Mouse (Mus musculus): Measurements from ENCODE around the gene Sprr2j-ps. TPM values are rescaled to one million over a fixed set of nuclear protein-coding genes. Genes with fewer than 3 reads are reported as not detected.

Gene Sprr2j-ps
- not detected in 2 replicates for polyA plus RNA-seq (2014; fragmentation: Nextera tagmentation; extraction: Ambion mirVana)

- H3K4me2 ChIP-seq: no peak within 1 kb of the TSS
- H3K27me3 ChIP-seq (ENCODE audit: control insufficient read depth, insufficient read depth, low read length): no peaks in the 10 kb centered on the region
- no peak within 1 kb of the TSS for H3K27ac ChIP-seq (ENCODE audit: low read depth, low read length)
- H3K9me3 ChIP-seq (replicated peaks; ENCODE audit: control insufficient read depth, low read length): no peaks in the 10 kb centered on the region
- no peaks in the 10 kb centered on the region for H3K36me3 ChIP-seq (ENCODE audit: control insufficient read depth, insufficient read depth, low read length)
- 79% methylated on average over 2 of the region's 2 CpGs for WGBS (ENCODE audit: insufficient replicate concordance)
- H3K4me3 ChIP-seq (ENCODE audit: low read depth, low read length): no peak within 1 kb of the TSS
- no peak within 1 kb of the TSS for H3K9ac ChIP-seq (ENCODE audit: low read depth, low read length)
- no peak for ATAC-seq (replicated peaks; ENCODE audit: insufficient number of reproducible peaks, low FRiP score, low TSS enrichment)
- no peaks in the 10 kb centered on the region for H3K4me1 ChIP-seq (ENCODE audit: control insufficient read depth, insufficient read depth, low read length)
These were observed at the start of gene Sprr2j-ps for GRCm38 (mm10) chr3:92417782-92418181. Gene Sprr2j-ps (plus strand): TSS chr3:92418082.

GRCm38 (mm10) chr3:92373613-92374012, 44.3 kb upstream of the Sprr2j-ps start:
- 73% methylated on average over 2 of the region's 2 CpGs for WGBS (ENCODE audit: insufficient replicate concordance)

GRCm38 (mm10) chr3:92385385-92385784, 32.5 kb upstream of the Sprr2j-ps start, which contains the start of gene Sprr2h:
Gene Sprr2h (plus strand): TSS chr3:92385685.
- WGBS (ENCODE audit: insufficient replicate concordance): 66% methylated on average over 1 of the region's 1 CpGs
- ATAC-seq (replicated peaks; ENCODE audit: insufficient number of reproducible peaks, low FRiP score, low TSS enrichment): no peak
- H3K36me3 ChIP-seq (ENCODE audit: control insufficient read depth, insufficient read depth, low read length): no peaks in the 10 kb centered on the region

More at GRCm38 (mm10) chr3:92373613-92374012, 44.3 kb upstream of the Sprr2j-ps start:
- Histone ChIP-seq H3K4me1 (ENCODE audit: control insufficient read depth, insufficient read depth, low read length) (no peaks in the 10 kb centered on the region), H3K9me3 (replicated peaks; ENCODE audit: control insufficient read depth, low read length) (no peaks in the 10 kb centered on the region), H3K9ac (ENCODE audit: low read depth, low read length) (no peak overlapping the region), H3K27me3 (ENCODE audit: control insufficient read depth, insufficient read depth, low read length) (no peaks in the 10 kb centered on the region), H3K4me3 (ENCODE audit: low read depth, low read length) (no peak overlapping the region), H3K27ac (ENCODE audit: low read depth, low read length) (no peak overlapping the region), H3K4me2 (no peak overlapping the region), H3K36me3 (ENCODE audit: control insufficient read depth, insufficient read depth, low read length) (no peaks in the 10 kb centered on the region)
- no peak for ATAC-seq (replicated peaks; ENCODE audit: insufficient number of reproducible peaks, low FRiP score, low TSS enrichment)

GRCm38 (mm10) chr3:92394301-92394700, 23.6 kb upstream of the Sprr2j-ps start:
- H3K36me3 ChIP-seq (ENCODE audit: control insufficient read depth, insufficient read depth, low read length): no peaks in the 10 kb centered on the region
- H3K4me2 ChIP-seq: no peak overlapping the region
- H3K27ac ChIP-seq (ENCODE audit: low read depth, low read length): no peak overlapping the region
- no peaks in the 10 kb centered on the region for H3K9me3 ChIP-seq (replicated peaks; ENCODE audit: control insufficient read depth, low read length)
- no peak overlapping the region for H3K4me3 ChIP-seq (ENCODE audit: low read depth, low read length)
- WGBS (ENCODE audit: insufficient replicate concordance): 55% methylated on average over 1 of the region's 1 CpGs
- H3K9ac ChIP-seq (ENCODE audit: low read depth, low read length): no peak overlapping the region
- no peaks in the 10 kb centered on the region for H3K4me1 ChIP-seq (ENCODE audit: control insufficient read depth, insufficient read depth, low read length)
- no peaks in the 10 kb centered on the region for H3K27me3 ChIP-seq (ENCODE audit: control insufficient read depth, insufficient read depth, low read length)
- no peak for ATAC-seq (replicated peaks; ENCODE audit: insufficient number of reproducible peaks, low FRiP score, low TSS enrichment)

More at GRCm38 (mm10) chr3:92385385-92385784, 32.5 kb upstream of the Sprr2j-ps start, which contains the start of gene Sprr2h:
- Histone ChIP-seq H3K9ac (ENCODE audit: low read depth, low read length) (no peak within 1 kb of the TSS), H3K27me3 (ENCODE audit: control insufficient read depth, insufficient read depth, low read length) (no peaks in the 10 kb centered on the region), H3K27ac (ENCODE audit: low read depth, low read length) (no peak within 1 kb of the TSS), H3K4me3 (ENCODE audit: low read depth, low read length) (no peak within 1 kb of the TSS), H3K4me2 (no peak within 1 kb of the TSS), H3K9me3 (replicated peaks; ENCODE audit: control insufficient read depth, low read length) (no peaks in the 10 kb centered on the region), H3K4me1 (ENCODE audit: control insufficient read depth, insufficient read depth, low read length) (no peaks in the 10 kb centered on the region)

- no peak within 1 kb of the TSS for H3K27ac ChIP-seq (ENCODE audit: low read depth, low read length)
- no peak within 1 kb of the TSS for H3K4me3 ChIP-seq (ENCODE audit: low read depth, low read length)
- H3K4me1 ChIP-seq (ENCODE audit: control insufficient read depth, insufficient read depth, low read length): no peaks in the 10 kb centered on the region
- 81% methylated on average over 2 of the region's 2 CpGs for WGBS (ENCODE audit: insufficient replicate concordance)
- H3K4me2 ChIP-seq: no peak within 1 kb of the TSS
- no peaks in the 10 kb centered on the region for H3K36me3 ChIP-seq (ENCODE audit: control insufficient read depth, insufficient read depth, low read length)
- no peak within 1 kb of the TSS for H3K9ac ChIP-seq (ENCODE audit: low read depth, low read length)
- no peaks in the 10 kb centered on the region for H3K9me3 ChIP-seq (replicated peaks; ENCODE audit: control insufficient read depth, low read length)
- no peak for ATAC-seq (replicated peaks; ENCODE audit: insufficient number of reproducible peaks, low FRiP score, low TSS enrichment)
- H3K27me3 ChIP-seq (ENCODE audit: control insufficient read depth, insufficient read depth, low read length): no peaks in the 10 kb centered on the region
These were observed 10.2 kb upstream of the Sprr2j-ps start, which contains the start of gene Sprr2i for GRCm38 (mm10) chr3:92407691-92408090. Gene Sprr2i (plus strand): TSS chr3:92407991.

GRCm38 (mm10) chr3:92429323-92429722, 11.4 kb downstream of the Sprr2j-ps start, which contains the start of gene Gm9774:
Gene Gm9774 (minus strand): TSS chr3:92429423.
- no peaks in the 10 kb centered on the region for H3K4me1 ChIP-seq (ENCODE audit: control insufficient read depth, insufficient read depth, low read length)
- H3K9me3 ChIP-seq (replicated peaks; ENCODE audit: control insufficient read depth, low read length): no peaks in the 10 kb centered on the region
- no peak for ATAC-seq (replicated peaks; ENCODE audit: insufficient number of reproducible peaks, low FRiP score, low TSS enrichment)
- no peak within 1 kb of the TSS for H3K4me3 ChIP-seq (ENCODE audit: low read depth, low read length)
- WGBS (ENCODE audit: insufficient replicate concordance): 80% methylated on average over 6 of the region's 6 CpGs
- H3K27me3 ChIP-seq (ENCODE audit: control insufficient read depth, insufficient read depth, low read length): no peaks in the 10 kb centered on the region
- no peak within 1 kb of the TSS for H3K9ac ChIP-seq (ENCODE audit: low read depth, low read length)
- H3K36me3 ChIP-seq (ENCODE audit: control insufficient read depth, insufficient read depth, low read length): no peaks in the 10 kb centered on the region
- no peak within 1 kb of the TSS for H3K4me2 ChIP-seq
- no peak within 1 kb of the TSS for H3K27ac ChIP-seq (ENCODE audit: low read depth, low read length)

GRCm38 (mm10) chr3:92432282-92432681, 14.4 kb downstream of the Sprr2j-ps start, which contains the start of gene Sprr2k:
Gene Sprr2k (plus strand): TSS chr3:92432582.
- Histone ChIP-seq H3K27ac (ENCODE audit: low read depth, low read length) (no peak within 1 kb of the TSS), H3K4me1 (ENCODE audit: control insufficient read depth, insufficient read depth, low read length) (no peaks in the 10 kb centered on the region), H3K27me3 (ENCODE audit: control insufficient read depth, insufficient read depth, low read length) (no peaks in the 10 kb centered on the region), H3K9ac (ENCODE audit: low read depth, low read length) (no peak within 1 kb of the TSS), H3K36me3 (ENCODE audit: control insufficient read depth, insufficient read depth, low read length) (no peaks in the 10 kb centered on the region), H3K4me3 (ENCODE audit: low read depth, low read length) (no peak within 1 kb of the TSS), H3K4me2 (no peak within 1 kb of the TSS), H3K9me3 (replicated peaks; ENCODE audit: control insufficient read depth, low read length) (no peaks in the 10 kb centered on the region)
- no peak for ATAC-seq (replicated peaks; ENCODE audit: insufficient number of reproducible peaks, low FRiP score, low TSS enrichment)
- 78% methylated on average over 2 of the region's 2 CpGs for WGBS (ENCODE audit: insufficient replicate concordance)

- no peak for ATAC-seq (replicated peaks; ENCODE audit: insufficient number of reproducible peaks, low FRiP score, low TSS enrichment)
- 87% methylated on average over 3 of the region's 3 CpGs for WGBS (ENCODE audit: insufficient replicate concordance)
- H3K9ac ChIP-seq (ENCODE audit: low read depth, low read length): no peak within 1 kb of the TSS
- H3K27me3 ChIP-seq (ENCODE audit: control insufficient read depth, insufficient read depth, low read length): no peaks in the 10 kb centered on the region
- no peaks in the 10 kb centered on the region for H3K4me1 ChIP-seq (ENCODE audit: control insufficient read depth, insufficient read depth, low read length)
- H3K27ac ChIP-seq (ENCODE audit: low read depth, low read length): no peak within 1 kb of the TSS
- H3K4me2 ChIP-seq: no peak within 1 kb of the TSS
- H3K36me3 ChIP-seq (ENCODE audit: control insufficient read depth, insufficient read depth, low read length): no peaks in the 10 kb centered on the region
- no peaks in the 10 kb centered on the region for H3K9me3 ChIP-seq (replicated peaks; ENCODE audit: control insufficient read depth, low read length)
- no peak within 1 kb of the TSS for H3K4me3 ChIP-seq (ENCODE audit: low read depth, low read length)
These were observed 20.8 kb downstream of the Sprr2j-ps start, which contains the start of gene Sprr1b for GRCm38 (mm10) chr3:92438689-92439088. Gene Sprr1b (minus strand): TSS chr3:92438789.

GRCm38 (mm10) chr3:92440177-92440576, 22.3 kb downstream of the Sprr2j-ps start:
- H3K36me3 ChIP-seq (ENCODE audit: control insufficient read depth, insufficient read depth, low read length): no peaks in the 10 kb centered on the region
- no peaks in the 10 kb centered on the region for H3K9me3 ChIP-seq (replicated peaks; ENCODE audit: control insufficient read depth, low read length)
- H3K9ac ChIP-seq (ENCODE audit: low read depth, low read length): no peak overlapping the region
- ATAC-seq (replicated peaks; ENCODE audit: insufficient number of reproducible peaks, low FRiP score, low TSS enrichment): no peak
- H3K27me3 ChIP-seq (ENCODE audit: control insufficient read depth, insufficient read depth, low read length): no peaks in the 10 kb centered on the region
- no peak overlapping the region for H3K27ac ChIP-seq (ENCODE audit: low read depth, low read length)
- 76% methylated on average over 3 of the region's 3 CpGs for WGBS (ENCODE audit: insufficient replicate concordance)
- H3K4me2 ChIP-seq: no peak overlapping the region
- H3K4me1 ChIP-seq (ENCODE audit: control insufficient read depth, insufficient read depth, low read length): no peaks in the 10 kb centered on the region
- H3K4me3 ChIP-seq (ENCODE audit: low read depth, low read length): no peak overlapping the region

All from heart, embryonic 11.5 days (tissue).